Comparison of ENCODE assay signal across 12 mouse cellular contexts in genomic region chr2:16709885-16710284, GRCm38 (mm10).
"Had no signal": no experiment of that assay in that cellular context is flagged by ENCODE, and none has a peak within 500 bp of the region (broad histone marks: within the 10 kb centered on the region; RNA-seq: fewer than 3 reads in every experiment).

No protein-coding gene starts in this region.

- H3K27ac ChIP-seq: intestine, embryonic 15.5 days; layer of hippocampus, adult 2 months; liver, embryonic 14.5 days; midbrain, embryonic 13.5 days; neural tube, embryonic 15.5 days had no signal

- H3K36me3 ChIP-seq: intestine, embryonic 15.5 days; midbrain, embryonic 13.5 days; neural tube, embryonic 15.5 days had no signal

- H3K9me3 ChIP-seq: intestine, embryonic 15.5 days; midbrain, embryonic 13.5 days; neural tube, embryonic 15.5 days had no signal

- DNase-seq: kidney, adult 8-10 months; kidney, postnatal 4 days; left cerebral cortex, postnatal 4 days; lung, adult 18-20 months; right cerebral cortex, postnatal 4 days; thymus, postnatal 14 days had no signal

- ATAC-seq: intestine, embryonic 15.5 days; midbrain, embryonic 13.5 days had no signal

- H3K4me3 ChIP-seq: intestine, embryonic 15.5 days; layer of hippocampus, adult 2 months; midbrain, embryonic 13.5 days; myocyte; neural tube, embryonic 15.5 days had no signal

- H3K4me2 ChIP-seq: intestine, embryonic 15.5 days; midbrain, embryonic 13.5 days; neural tube, embryonic 15.5 days had no signal

- H3K4me1 ChIP-seq: intestine, embryonic 15.5 days; midbrain, embryonic 13.5 days; neural tube, embryonic 15.5 days had no signal

- H3K27me3 ChIP-seq: intestine, embryonic 15.5 days; midbrain, embryonic 13.5 days; neural tube, embryonic 15.5 days had no signal

- H3K9ac ChIP-seq: intestine, embryonic 15.5 days; liver, embryonic 14.5 days; midbrain, embryonic 13.5 days; neural tube, embryonic 15.5 days had no signal
